Mouse (Mus musculus): Measurements from ENCODE around the gene Svs4. TPM values are rescaled to one million over a fixed set of nuclear protein-coding genes. Genes with fewer than 3 reads are reported as not detected.

Gene Svs4
- not detected in 4 replicates for total RNA-seq (2023)

DNA sequence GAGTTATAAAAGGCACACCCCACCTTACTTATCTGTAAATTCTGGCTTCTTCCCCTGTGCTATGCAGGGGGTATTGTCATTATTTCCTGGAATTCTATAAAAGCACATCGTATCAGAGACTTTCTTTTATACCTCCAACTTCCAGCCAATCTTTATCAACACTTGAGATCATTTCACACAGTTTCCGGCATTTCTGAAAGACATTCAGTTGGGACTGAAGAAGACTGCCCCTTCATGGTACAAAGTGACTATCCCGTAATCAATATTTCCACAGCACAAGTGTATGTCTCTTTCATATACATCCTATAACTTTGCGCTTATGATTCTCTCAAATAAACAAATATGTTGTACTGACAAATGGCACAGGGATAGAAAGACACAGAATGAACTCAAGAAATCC, at the start of gene Svs4:
Svs4 (minus strand) TSS at position 101 of the 400 bp plus-strand sequence.

DNA sequence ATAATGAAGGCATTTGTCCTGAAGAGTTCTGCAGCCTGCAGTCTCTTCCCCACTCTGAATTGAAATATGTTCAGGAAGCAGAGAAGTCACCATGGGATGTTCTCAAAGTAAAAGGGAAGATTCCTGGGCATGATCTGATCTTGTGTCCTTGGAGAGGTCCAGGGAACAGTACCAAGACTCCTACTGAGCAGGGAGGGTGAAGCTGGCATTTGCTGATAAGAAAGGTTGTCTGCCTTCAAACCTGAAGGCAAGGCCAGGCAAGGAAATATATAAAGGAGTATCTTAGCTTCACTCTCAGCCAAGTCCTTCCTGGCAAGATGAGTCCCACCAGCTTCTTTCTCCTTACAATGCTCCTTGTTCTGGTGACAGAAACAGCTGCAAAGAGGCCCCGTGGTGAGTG, 38.2 kb upstream of the Svs4 start, which contains the start of gene Svs6:
Svs6 (plus strand) TSS at position 301 of the 400 bp plus-strand sequence.

DNA sequence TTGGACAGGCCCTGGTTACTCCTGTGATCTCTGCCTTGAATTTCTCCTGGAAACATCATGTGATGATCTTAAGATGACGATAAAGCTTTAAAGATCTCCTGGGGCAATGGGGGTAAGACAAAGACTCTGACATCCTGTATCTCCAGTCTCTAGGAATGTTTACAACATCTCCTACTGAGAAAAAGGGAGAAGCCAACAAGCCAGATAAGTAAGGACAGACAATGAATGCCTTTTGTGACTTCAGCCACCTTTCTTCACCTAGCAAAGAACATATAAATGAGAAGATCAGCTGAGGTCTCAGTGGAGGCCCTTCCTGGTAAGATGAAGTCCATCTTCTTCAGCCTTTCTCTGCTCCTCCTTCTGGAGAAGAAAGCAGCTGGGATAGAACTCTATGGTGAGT, 10.7 kb upstream of the Svs4 start, which contains the start of gene Svs3a:
Svs3a (plus strand) TSS at position 301 of the 400 bp plus-strand sequence.

DNA sequence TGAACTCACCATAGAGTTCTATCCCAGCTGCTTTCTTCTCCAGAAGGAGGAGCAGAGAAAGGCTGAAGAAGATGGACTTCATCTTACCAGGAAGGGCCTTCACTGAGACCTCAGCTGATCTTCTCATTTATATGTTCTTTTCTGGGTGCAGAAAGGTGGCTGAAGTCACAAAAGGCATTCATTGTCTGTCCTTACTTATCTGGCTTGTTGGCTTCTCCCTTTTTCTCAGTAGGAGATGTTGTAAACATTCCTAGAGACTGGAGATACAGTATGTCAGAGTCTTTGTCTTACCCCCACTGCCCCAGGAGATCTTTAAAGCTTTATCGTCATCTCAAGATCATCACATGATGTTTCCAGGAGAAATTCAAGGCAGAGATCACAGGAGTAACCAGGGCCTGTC, 21.7 kb downstream of the Svs4 start, which contains the start of gene Svs3b:
Svs3b (minus strand) TSS at position 101 of the 400 bp plus-strand sequence.

DNA sequence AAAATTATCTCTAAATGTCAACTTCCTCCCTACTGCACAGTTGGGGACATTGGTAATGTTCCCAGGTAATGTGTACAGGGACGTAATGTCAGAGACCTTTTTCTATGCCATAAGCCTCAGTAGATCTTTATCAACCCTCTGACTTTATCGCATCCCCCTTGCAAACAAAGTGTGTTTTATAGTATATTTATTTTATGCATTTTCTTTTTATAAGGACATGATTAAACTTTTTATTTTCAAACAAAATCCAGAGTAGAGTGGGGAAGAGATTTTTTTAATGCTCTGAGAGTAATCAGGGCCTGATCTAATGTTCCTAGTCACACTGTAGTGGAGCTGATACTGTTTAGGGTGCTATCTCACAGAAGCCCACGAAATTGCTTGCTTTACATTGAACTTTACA, 39.9 kb downstream of the Svs4 start, which contains the start of gene Svs2:
Svs2 (minus strand) TSS at position 101 of the 400 bp plus-strand sequence.

Other genes with a start within 250 kb of the Svs4 start
- gene Stk4, start 208.1 kb downstream of the Svs4 start, total RNA-seq (2023), result 229 to 235 TPM (median 230 TPM) in 4 replicates
- gene Tomm34, start 207.3 kb downstream of the Svs4 start, total RNA-seq (2023), result 69.8 to 74.2 TPM (median 71.3 TPM) in 4 replicates
- gene Kcns1, start 107.3 kb downstream of the Svs4 start, total RNA-seq (2023), result not detected in 4 replicates
- gene Wfdc5, start 95.7 kb downstream of the Svs4 start, total RNA-seq (2023), result not detected in 4 replicates
- not detected in 4 replicates for gene Wfdc12, start 87.9 kb downstream of the Svs4 start, total RNA-seq (2023)
- gene Wfdc15a, start 78.3 kb downstream of the Svs4 start, total RNA-seq (2023), result not detected in 4 replicates
- not detected in 4 replicates for gene Wfdc15b, start 56.8 kb downstream of the Svs4 start, total RNA-seq (2023)
- gene Svs2, start 40.0 kb downstream of the Svs4 start, total RNA-seq (2023), result not detected in 4 replicates
- gene Svs3b, start 21.8 kb downstream of the Svs4 start, total RNA-seq (2023), result not detected in 4 replicates
- gene Svs3a, start 10.8 kb upstream of the Svs4 start, total RNA-seq (2023), result not detected in 4 replicates
- not detected in 4 replicates for gene Svs6, start 38.3 kb upstream of the Svs4 start, total RNA-seq (2023)
- not detected in 4 replicates for gene Svs5, start 54.3 kb upstream of the Svs4 start, total RNA-seq (2023)
- gene Slpi, start 110.6 kb upstream of the Svs4 start, total RNA-seq (2023), result 4.5 to 7.4 TPM (median 7.1 TPM) in 4 replicates
- 0.54 to 0.64 TPM (median 0.60 TPM) in 3 of 4 replicates, not detected in the other for gene Rbpjl, start 124.7 kb upstream of the Svs4 start, total RNA-seq (2023)
- gene Matn4, start 126.7 kb upstream of the Svs4 start, total RNA-seq (2023), result 0.18 to 0.46 TPM (median 0.39 TPM) in 4 replicates
- 166 to 182 TPM (median 177 TPM) in 4 replicates for gene Sdc4, start 165.4 kb upstream of the Svs4 start, total RNA-seq (2023)
- 54.0 to 63.8 TPM (median 57.4 TPM) in 4 replicates for gene Sys1, start 178.5 kb upstream of the Svs4 start, total RNA-seq (2023)
- 1.6 to 4.9 TPM in 2 of 4 replicates, not detected in the others for gene Gm20458, start 182.5 kb upstream of the Svs4 start, total RNA-seq (2023)
- gene Trp53tg5, start 195.3 kb upstream of the Svs4 start, total RNA-seq (2023), result not detected in 4 replicates
- gene Dbndd2, start 207.6 kb upstream of the Svs4 start, total RNA-seq (2023), result 2.6 to 8.5 TPM (median 4.7 TPM) in 4 replicates
- gene Pigt, start 219.1 kb upstream of the Svs4 start, total RNA-seq (2023), result 66.6 to 71.3 TPM (median 70.8 TPM) in 4 replicates